Mouse (Mus musculus): Measurements from ENCODE around the gene Shf.

GRCm38 (mm10) chr2:122354191-122354929, 14.6 kb downstream of the Shf start:
- TF ChIP-seq CTCF (IDR thresholded peaks at IDR 0.05; ENCODE audit: insufficient read depth, low read depth, low read length) (no peak), POLR2A (IDR thresholded peaks at IDR 0.05; ENCODE audit: insufficient read depth, low read depth, low read length) (no peak)

Measured in olfactory bulb, adult 2 months (tissue).